Mouse (Mus musculus): ENCODE results near the gene Stab2. TPM values are rescaled to one million over a fixed set of nuclear protein-coding genes. Genes with fewer than 3 reads are reported as not detected.

Gene Stab2
- polyA plus RNA-seq, 1 experiment from 2014 or later, result 0.04 TPM

- Histone ChIP-seq H3K9ac (ENCODE audit: low read depth, low read length) (no peak overlapping the region), H3K4me3 (ENCODE audit: low read length) (no peak overlapping the region), H3K4me2 (ENCODE audit: low read length) (no peak overlapping the region; the same call in 1 of the 2 replicates), H3K36me3 (ENCODE audit: control insufficient read depth, insufficient read depth, low read length) (no peaks in the 10 kb centered on the region), H3K4me1 (ENCODE audit: control insufficient read depth, insufficient read depth, low read depth, low read length) (peaks cover 12% of the 10 kb centered on the region), H3K27ac (ENCODE audit: low read depth, low read length) (no peak overlapping the region), H3K27me3 (replicated peaks; ENCODE audit: control insufficient read depth, insufficient read depth, low read length) (no peaks in the 10 kb centered on the region), H3K9me3 (ENCODE audit: control insufficient read depth, low read length) (no peaks in the 10 kb centered on the region)
- 23% methylated on average over 5 of the region's 5 CpGs for WGBS
- ATAC-seq, result peak; percentile 57; the same call in 1 of the 2 replicates
These were observed 29.2 kb upstream of the Stab2 start for GRCm38 (mm10) chr10:87037062-87037461.

- no peak overlapping the region for H3K4me3 ChIP-seq (ENCODE audit: low read length)
- peaks cover 12% of the 10 kb centered on the region for H3K4me1 ChIP-seq (ENCODE audit: control insufficient read depth, insufficient read depth, low read depth, low read length)
- no peak overlapping the region for H3K9ac ChIP-seq (ENCODE audit: low read depth, low read length)
- ATAC-seq, result peak; percentile 86
- no peaks in the 10 kb centered on the region for H3K9me3 ChIP-seq (ENCODE audit: control insufficient read depth, low read length)
- no peaks in the 10 kb centered on the region for H3K36me3 ChIP-seq (ENCODE audit: control insufficient read depth, insufficient read depth, low read length)
- no peak overlapping the region for H3K27ac ChIP-seq (ENCODE audit: low read depth, low read length)
- H3K4me2 ChIP-seq (ENCODE audit: low read length), result peak overlapping the region; percentile 28
- 17% methylated on average over 14 of the region's 14 CpGs for WGBS
- H3K27me3 ChIP-seq (replicated peaks; ENCODE audit: control insufficient read depth, insufficient read depth, low read length), result no peaks in the 10 kb centered on the region
These were observed 28.5 kb upstream of the Stab2 start for GRCm38 (mm10) chr10:87036271-87036703.

GRCm38 (mm10) chr10:87035866-87036265 lies 28.0 kb upstream of the Stab2 start:
- no peaks in the 10 kb centered on the region for H3K9me3 ChIP-seq (ENCODE audit: control insufficient read depth, low read length)
- H3K9ac ChIP-seq (ENCODE audit: low read depth, low read length), result no peak overlapping the region
- no peaks in the 10 kb centered on the region for H3K36me3 ChIP-seq (ENCODE audit: control insufficient read depth, insufficient read depth, low read length)
- H3K4me1 ChIP-seq (ENCODE audit: control insufficient read depth, insufficient read depth, low read depth, low read length), result peaks cover 12% of the 10 kb centered on the region
- no peak overlapping the region for H3K27ac ChIP-seq (ENCODE audit: low read depth, low read length)
- no peak overlapping the region for H3K4me3 ChIP-seq (ENCODE audit: low read length)
- peak; percentile 48 for ATAC-seq
- WGBS, result 28% methylated on average over 15 of the region's 15 CpGs
- no peaks in the 10 kb centered on the region for H3K27me3 ChIP-seq (replicated peaks; ENCODE audit: control insufficient read depth, insufficient read depth, low read length)
- peak overlapping the region; percentile 28 for H3K4me2 ChIP-seq (ENCODE audit: low read length)

GRCm38 (mm10) chr10:87032768-87033167 lies 24.9 kb upstream of the Stab2 start:
- 89% methylated on average over 8 of the region's 8 CpGs for WGBS
- no peaks in the 10 kb centered on the region for H3K9me3 ChIP-seq (ENCODE audit: control insufficient read depth, low read length)
- no peak overlapping the region for H3K9ac ChIP-seq (ENCODE audit: low read depth, low read length)
- ATAC-seq, result no peak
- no peak overlapping the region for H3K4me2 ChIP-seq (ENCODE audit: low read length)
- no peaks in the 10 kb centered on the region for H3K27me3 ChIP-seq (replicated peaks; ENCODE audit: control insufficient read depth, insufficient read depth, low read length)
- H3K36me3 ChIP-seq (ENCODE audit: control insufficient read depth, insufficient read depth, low read length), result no peaks in the 10 kb centered on the region
- peaks cover 12% of the 10 kb centered on the region for H3K4me1 ChIP-seq (ENCODE audit: control insufficient read depth, insufficient read depth, low read depth, low read length)
- no peak overlapping the region for H3K4me3 ChIP-seq (ENCODE audit: low read length)
- H3K27ac ChIP-seq (ENCODE audit: low read depth, low read length), result no peak overlapping the region

- H3K4me3 ChIP-seq (ENCODE audit: low read length), result no peak overlapping the region
- no peaks in the 10 kb centered on the region for H3K27me3 ChIP-seq (replicated peaks; ENCODE audit: control insufficient read depth, insufficient read depth, low read length)
- H3K36me3 ChIP-seq (ENCODE audit: control insufficient read depth, insufficient read depth, low read length), result no peaks in the 10 kb centered on the region
- H3K4me2 ChIP-seq (ENCODE audit: low read length), result no peak overlapping the region
- WGBS, result 0% methylated on average over 10 of the region's 10 CpGs
- ATAC-seq, result peak; percentile 95
- no peaks in the 10 kb centered on the region for H3K9me3 ChIP-seq (ENCODE audit: control insufficient read depth, low read length)
- H3K27ac ChIP-seq (ENCODE audit: low read depth, low read length), result no peak overlapping the region
- H3K9ac ChIP-seq (ENCODE audit: low read depth, low read length), result no peak overlapping the region
- no peaks in the 10 kb centered on the region for H3K4me1 ChIP-seq (ENCODE audit: control insufficient read depth, insufficient read depth, low read depth, low read length)
These were observed 17.1 kb upstream of the Stab2 start for GRCm38 (mm10) chr10:87024884-87025283.

- no peaks in the 10 kb centered on the region for H3K9me3 ChIP-seq (ENCODE audit: control insufficient read depth, low read length)
- no peak overlapping the region for H3K9ac ChIP-seq (ENCODE audit: low read depth, low read length)
- H3K36me3 ChIP-seq (ENCODE audit: control insufficient read depth, insufficient read depth, low read length), result no peaks in the 10 kb centered on the region
- 59% methylated on average over 12 of the region's 16 CpGs for whole genome bisulfite sequencing
- no peaks in the 10 kb centered on the region for H3K4me1 ChIP-seq (ENCODE audit: control insufficient read depth, insufficient read depth, low read depth, low read length)
- no peak overlapping the region for H3K4me2 ChIP-seq (ENCODE audit: low read length)
- no peaks in the 10 kb centered on the region for H3K27me3 ChIP-seq (replicated peaks; ENCODE audit: control insufficient read depth, insufficient read depth, low read length)
- no peak for ATAC-seq
- no peak overlapping the region for H3K4me3 ChIP-seq (ENCODE audit: low read length)
- H3K27ac ChIP-seq (ENCODE audit: low read depth, low read length), result no peak overlapping the region
These were observed 12.9 kb upstream of the Stab2 start for GRCm38 (mm10) chr10:87020711-87021110.

GRCm38 (mm10) chr10:87018876-87019275 lies 11.1 kb upstream of the Stab2 start:
- no peaks in the 10 kb centered on the region for H3K27me3 ChIP-seq (replicated peaks; ENCODE audit: control insufficient read depth, insufficient read depth, low read length)
- H3K27ac ChIP-seq (ENCODE audit: low read depth, low read length), result no peak overlapping the region
- H3K4me1 ChIP-seq (ENCODE audit: control insufficient read depth, insufficient read depth, low read depth, low read length), result no peaks in the 10 kb centered on the region
- no peak overlapping the region for H3K9ac ChIP-seq (ENCODE audit: low read depth, low read length)
- no peak overlapping the region for H3K4me2 ChIP-seq (ENCODE audit: low read length)
- WGBS, result 72% methylated on average over 9 of the region's 9 CpGs
- no peaks in the 10 kb centered on the region for H3K9me3 ChIP-seq (ENCODE audit: control insufficient read depth, low read length)
- no peaks in the 10 kb centered on the region for H3K36me3 ChIP-seq (ENCODE audit: control insufficient read depth, insufficient read depth, low read length)
- no peak overlapping the region for H3K4me3 ChIP-seq (ENCODE audit: low read length)
- ATAC-seq, result no peak

GRCm38 (mm10) chr10:87016151-87016692 lies 8.4 kb upstream of the Stab2 start:
- Histone ChIP-seq H3K27me3 (replicated peaks; ENCODE audit: control insufficient read depth, insufficient read depth, low read length) (no peaks in the 10 kb centered on the region), H3K4me3 (ENCODE audit: low read length) (no peak overlapping the region), H3K36me3 (ENCODE audit: control insufficient read depth, insufficient read depth, low read length) (no peaks in the 10 kb centered on the region), H3K27ac (ENCODE audit: low read depth, low read length) (no peak overlapping the region), H3K9me3 (ENCODE audit: control insufficient read depth, low read length) (no peaks in the 10 kb centered on the region), H3K4me1 (ENCODE audit: control insufficient read depth, insufficient read depth, low read depth, low read length) (no peaks in the 10 kb centered on the region), H3K9ac (ENCODE audit: low read depth, low read length) (no peak overlapping the region), H3K4me2 (ENCODE audit: low read length) (no peak overlapping the region)
- 14% methylated on average over 9 of the region's 9 CpGs for WGBS
- ATAC-seq, result 0 out of 2 replicates have a peak, but pooled peaks have one; percentile 37

GRCm38 (mm10) chr10:87015403-87015802 lies 7.6 kb upstream of the Stab2 start:
- ATAC-seq, result no peak
- no peaks in the 10 kb centered on the region for H3K36me3 ChIP-seq (ENCODE audit: control insufficient read depth, insufficient read depth, low read length)
- 71% methylated on average over 5 of the region's 5 CpGs for WGBS

More at GRCm38 (mm10) chr10:87015403-87015802, 7.6 kb upstream of the Stab2 start:
- H3K27me3 ChIP-seq (replicated peaks; ENCODE audit: control insufficient read depth, insufficient read depth, low read length), result no peaks in the 10 kb centered on the region
- H3K9ac ChIP-seq (ENCODE audit: low read depth, low read length), result no peak overlapping the region
- H3K27ac ChIP-seq (ENCODE audit: low read depth, low read length), result no peak overlapping the region
- H3K4me3 ChIP-seq (ENCODE audit: low read length), result no peak overlapping the region
- no peaks in the 10 kb centered on the region for H3K4me1 ChIP-seq (ENCODE audit: control insufficient read depth, insufficient read depth, low read depth, low read length)
- H3K9me3 ChIP-seq (ENCODE audit: control insufficient read depth, low read length), result no peaks in the 10 kb centered on the region
- no peak overlapping the region for H3K4me2 ChIP-seq (ENCODE audit: low read length)

All from hindbrain, embryonic 16.5 days (tissue).